Mouse (Mus musculus): ENCODE measurements around the gene Pbx2. TPM values are rescaled to one million over a fixed set of nuclear protein-coding genes. Genes with fewer than 3 reads are reported as not detected.
A peak's percentile ranks its signal among the peaks of the same experiment; 100 is the strongest.

Pbx2 gene
- total RNA-seq, 2 experiments from 2014 or later = 32.4 to 40.9 TPM

- DNase-seq (ENCODE audit: low spot score in 2 of 2) = no peak
Measured at GRCm38 (mm10) chr17:34576577-34576976, 14.5 kb upstream of the Pbx2 start.

- no peak for DNase-seq (ENCODE audit: low spot score in 2 of 2)
Measured at GRCm38 (mm10) chr17:34578070-34578469, 13.0 kb upstream of the Pbx2 start.

- DNase-seq (ENCODE audit: low spot score in 2 of 2) = no peak
Measured at GRCm38 (mm10) chr17:34582528-34582927, 8.5 kb upstream of the Pbx2 start.

GRCm38 (mm10) chr17:34583397-34583796 lies 7.7 kb upstream of the Pbx2 start:
- DNase-seq (ENCODE audit: low spot score in 2 of 2) = no peak

- no peak for DNase-seq (ENCODE audit: low spot score in 2 of 2)
Measured at GRCm38 (mm10) chr17:34583819-34584218, 7.2 kb upstream of the Pbx2 start.

- no peak for DNase-seq (ENCODE audit: low spot score in 2 of 2)
Measured at GRCm38 (mm10) chr17:34585121-34585520, 5.9 kb upstream of the Pbx2 start.

- DNase-seq (ENCODE audit: low spot score in 2 of 2) = no peak
Measured at GRCm38 (mm10) chr17:34585877-34586771, 4.9 kb upstream of the Pbx2 start.

- DNase-seq (ENCODE audit: low spot score in 2 of 2) = peak; percentile 64 to 83
Measured at GRCm38 (mm10) chr17:34586796-34587422, 4.2 kb upstream of the Pbx2 start.

GRCm38 (mm10) chr17:34587423-34587811 lies 3.6 kb upstream of the Pbx2 start:
- DNase-seq (ENCODE audit: low spot score in 2 of 2) = peak; percentile 97 to 98

- no peak for DNase-seq (ENCODE audit: low spot score in 2 of 2)
Measured at GRCm38 (mm10) chr17:34587814-34588213, 3.3 kb upstream of the Pbx2 start.

- DNase-seq (ENCODE audit: low spot score in 2 of 2) = no peak
Measured at GRCm38 (mm10) chr17:34588767-34589166, 2.3 kb upstream of the Pbx2 start.

GRCm38 (mm10) chr17:34589206-34589605 lies 1.9 kb upstream of the Pbx2 start:
- no peak for DNase-seq (ENCODE audit: low spot score in 2 of 2)

GRCm38 (mm10) chr17:34589681-34590101 lies 1.4 kb upstream of the Pbx2 start, which contains the start of gene Gpsm3:
TSS of gene Gpsm3 (plus strand) at chr17:34589806.
- DNase-seq (ENCODE audit: low spot score in 2 of 2) = no peak

GRCm38 (mm10) chr17:34590154-34590987 lies 695 bp upstream of the Pbx2 start:
- DNase-seq (ENCODE audit: low spot score in 2 of 2) = no peak

- peak; percentile 88 to 90 for DNase-seq (ENCODE audit: low spot score in 2 of 2)
Measured at GRCm38 (mm10) chr17:34591994-34592375, 919 bp downstream of the Pbx2 start.

GRCm38 (mm10) chr17:34592581-34593549 lies 1.8 kb downstream of the Pbx2 start:
- DNase-seq (ENCODE audit: low spot score in 2 of 2) = no peak

- DNase-seq (ENCODE audit: low spot score in 2 of 2) = no peak
Measured at GRCm38 (mm10) chr17:34593752-34594525, 2.9 kb downstream of the Pbx2 start.

GRCm38 (mm10) chr17:34596098-34596497 lies 5.0 kb downstream of the Pbx2 start:
- no peak for DNase-seq (ENCODE audit: low spot score in 2 of 2)

- DNase-seq (ENCODE audit: low spot score in 2 of 2) = no peak
Measured at GRCm38 (mm10) chr17:34597566-34598095, 6.6 kb downstream of the Pbx2 start, which contains the start of gene Ager. TSS of gene Ager (plus strand) at chr17:34597862.

Measured in adrenal gland, adult 18-20 months (tissue).